Mouse (Mus musculus) adrenal gland (tissue): Measurements from ENCODE around the gene Tdpoz4.
"Not testable (repeated sequence)": the region's sequence is repeated elsewhere in the genome, so short reads cannot be mapped to it uniquely, and the experiment has no call there.

Experiments used
- intact Hi-C: fragments of 180-260 bp; cut with DNase I; formaldehyde crosslinking; loops from one replicate; pipeline ENCODE4 v1.15.1; 2025
- long read RNA-seq, 2 experiments: library from polyadenylated mRNA; unstranded; transcript quantifications; one replicate each; pipeline ENCODE4 v2.0.0; 2020; ENCODE audit warnings: borderline replicate concordance in 1 of 2; ENCODE audit not compliant: insufficient replicate concordance in 1 of 2

Gene Tdpoz4
- long read RNA-seq, experiment 1, result 0 reads
- long read RNA-seq, experiment 2, result 0 reads

DNA sequence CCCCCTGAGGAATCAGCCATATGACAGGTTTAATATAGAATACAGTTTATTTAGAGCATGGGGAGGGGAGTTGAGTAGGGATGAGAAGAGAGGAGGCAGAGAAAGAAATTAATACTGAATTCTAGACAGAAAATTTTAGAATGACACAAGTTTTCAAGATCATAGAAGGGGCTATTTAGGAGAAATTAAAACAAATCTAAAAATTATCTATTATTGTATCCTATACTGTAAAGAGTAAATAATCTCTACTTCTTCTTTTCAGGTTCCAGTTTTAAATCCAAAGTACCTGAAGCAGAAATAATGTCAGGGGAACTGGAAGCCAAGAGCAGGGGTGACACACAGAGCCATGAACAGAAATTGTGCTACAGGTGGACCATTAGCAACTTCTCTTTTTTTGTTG, at the start of gene Tdpoz4:
Gene Tdpoz4 (plus strand): TSS at position 301 of the 400 bp plus-strand sequence.
- intact Hi-C loops, result not testable (repeated sequence)

DNA sequence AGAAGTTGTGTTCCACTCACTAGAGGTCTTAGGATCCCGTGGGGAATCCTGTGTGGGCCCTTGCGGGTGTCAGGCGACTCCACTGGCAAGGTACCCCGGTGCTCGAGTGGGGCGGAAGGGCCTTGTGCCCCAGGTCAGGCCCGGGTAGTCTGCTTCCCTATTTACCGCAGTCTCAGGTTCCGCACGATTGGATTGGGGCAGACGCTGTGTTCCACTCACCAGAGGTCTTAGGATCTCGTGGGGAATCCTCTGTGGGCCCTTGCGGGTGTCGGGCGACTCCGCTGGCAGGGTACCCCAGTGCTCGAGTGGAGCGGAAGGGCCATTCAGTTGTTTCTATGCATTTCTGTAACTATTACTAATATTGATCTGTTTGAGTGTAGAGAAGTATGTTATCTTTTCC, 42.2 kb upstream of the Tdpoz4 start:
- intact Hi-C loops, result not testable (repeated sequence)

DNA sequence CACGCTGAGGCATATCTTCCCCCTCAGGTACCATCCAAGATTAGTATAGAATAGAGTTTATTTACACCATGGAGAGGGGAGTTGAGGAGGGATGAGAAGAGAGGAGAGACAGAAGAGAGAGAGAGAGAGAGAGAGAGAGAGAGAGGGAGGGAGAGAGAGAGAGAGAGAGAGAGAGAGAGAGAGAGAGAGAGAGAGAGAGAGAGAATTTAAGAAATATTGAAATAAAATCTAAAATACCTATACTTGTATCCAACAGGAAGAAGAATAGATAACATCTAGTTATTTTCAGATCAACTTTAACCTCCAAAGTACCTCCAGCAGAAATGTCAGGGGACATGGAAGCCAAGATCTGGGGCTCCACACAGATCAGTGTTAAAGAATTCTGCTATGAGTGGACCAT, 23.5 kb upstream of the Tdpoz4 start, which contains the start of gene Gm5773:
Gene Gm5773 (plus strand): TSS at position 301 of the 400 bp plus-strand sequence.
- intact Hi-C loops, result not testable (repeated sequence)

DNA sequence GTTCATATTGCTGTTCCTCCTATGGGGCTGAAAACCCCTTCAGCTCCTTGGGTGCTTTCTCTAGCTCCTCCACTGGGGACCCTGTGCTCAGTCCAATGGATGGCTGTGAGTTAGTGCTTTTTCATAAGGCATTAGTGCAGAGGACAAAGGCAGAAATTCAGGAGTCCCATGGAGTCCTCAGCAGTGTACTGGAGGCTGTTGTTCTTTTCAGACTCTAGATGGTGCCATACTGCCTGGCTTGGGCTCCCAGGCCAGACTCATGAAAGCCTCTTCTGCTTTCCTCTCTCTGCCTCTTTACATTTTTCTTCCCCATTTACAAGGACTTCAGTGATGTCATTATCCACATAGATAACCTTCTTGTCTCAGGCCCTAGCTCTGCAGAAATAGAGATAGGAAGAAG, 17.1 kb downstream of the Tdpoz4 start:
- intact Hi-C loops, result loop anchor here (5.0 kb wide), 1 partner anchor 201 kb away; no protein-coding TSS in a partner anchor

DNA sequence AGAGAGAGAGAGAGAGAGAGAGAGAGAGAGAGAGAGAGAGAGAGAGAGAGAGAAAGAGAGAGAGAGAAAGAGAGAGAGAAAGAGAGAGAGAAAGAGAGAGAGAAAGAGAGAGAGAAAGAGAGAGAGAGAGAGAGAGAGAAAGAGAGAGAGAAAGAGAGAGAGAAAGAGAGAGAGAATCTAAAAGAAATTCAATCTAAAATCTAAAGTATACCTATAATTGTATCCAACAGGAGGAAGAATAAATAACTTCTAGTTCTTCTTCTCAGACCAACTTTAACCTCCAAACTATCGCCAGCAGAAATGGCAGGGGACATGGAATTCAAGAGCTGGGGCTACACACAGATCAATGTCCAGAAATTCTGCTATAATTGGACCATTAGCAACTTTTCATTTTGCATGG, 29.5 kb downstream of the Tdpoz4 start, which contains the start of gene Tdpoz3:
Gene Tdpoz3 (plus strand): TSS at position 301 of the 400 bp plus-strand sequence.
- intact Hi-C loops, result not testable (repeated sequence)
